Mouse (Mus musculus): ENCODE data around the gene Hsd3b4. TPM values are rescaled to one million over a fixed set of nuclear protein-coding genes. Genes with fewer than 3 reads are reported as not detected.

Gene Hsd3b4
- polyA plus RNA-seq, 1 experiment from 2014 or later, result not detected

Other genes starting within 250 kb of the Hsd3b4 start
- 6.5 and 8.1 TPM in 2 replicates for gene Hmgcs2, start 230.1 kb downstream of the Hsd3b4 start, polyA plus RNA-seq (2014; fragmentation: Nextera tagmentation; extraction: Ambion mirVana)
- 116 and 119 TPM in 2 replicates for gene Phgdh, start 170.5 kb downstream of the Hsd3b4 start, polyA plus RNA-seq (2014; fragmentation: Nextera tagmentation; extraction: Ambion mirVana)
- gene Zfp697, start 128.1 kb downstream of the Hsd3b4 start, polyA plus RNA-seq (2014; fragmentation: Nextera tagmentation; extraction: Ambion mirVana), result 8.2 and 12.1 TPM in 2 replicates
- gene Gm4450, start 53.4 kb downstream of the Hsd3b4 start, polyA plus RNA-seq (2014; fragmentation: Nextera tagmentation; extraction: Ambion mirVana), result not detected in 2 replicates
- gene Gm10681, start 78.3 kb upstream of the Hsd3b4 start, polyA plus RNA-seq (2014; fragmentation: Nextera tagmentation; extraction: Ambion mirVana), result not detected in 2 replicates
- not detected in 2 replicates for gene Hsd3b5, start 119.7 kb upstream of the Hsd3b4 start, polyA plus RNA-seq (2014; fragmentation: Nextera tagmentation; extraction: Ambion mirVana)
- gene Hsd3b2, start 214.0 kb upstream of the Hsd3b4 start, polyA plus RNA-seq (2014; fragmentation: Nextera tagmentation; extraction: Ambion mirVana), result not detected in 2 replicates

All from heart, embryonic 11.5 days (tissue).